ENCODE assay signal across 7 mouse cellular contexts in genomic region chr6:50261922-50262261, GRCm38 (mm10). TPM values are rescaled to one million over a fixed set of nuclear protein-coding genes. Genes with fewer than 3 reads are reported as not detected.
DNase-seq lines count a peak whose midpoint lies in the region; ATAC-seq and TF ChIP-seq lines count a peak whose summit lies in the region.

No protein-coding gene starts in this region.

- no peak for DNase-seq in lung, postnatal 0 days (ENCODE audit: low spot score)
- DNase-seq in lung, postnatal 10 days, result no peak
- DNase-seq in forebrain, embryonic 14.5 days (ENCODE audit: low spot score), result no peak
- no peak for DNase-seq in limb, embryonic 14.5 days (ENCODE audit: low spot score)
- DNase-seq in frontal cortex, postnatal 25 days (ENCODE audit: low spot score in 2 of 2), result no peak
- DNase-seq in layer of hippocampus, adult 8-10 months (ENCODE audit: low spot score in 2 of 2), result no peak

- H3K9ac ChIP-seq in lung, postnatal 0 days (replicated peaks; ENCODE audit: low read depth), result no peak overlapping the region
- H3K9ac ChIP-seq in forebrain, embryonic 14.5 days (ENCODE audit: low read length), result peak overlapping the region; percentile 76
- peak overlapping the region; percentile 72 for H3K9ac ChIP-seq in limb, embryonic 14.5 days (ENCODE audit: low read depth, low read length, severe bottlenecking)

- H3K36me3 ChIP-seq in lung, postnatal 0 days (ENCODE audit: insufficient read depth, low read length), result no peaks in the 10 kb centered on the region
- H3K36me3 ChIP-seq in forebrain, embryonic 14.5 days (ENCODE audit: control insufficient read depth, insufficient read depth, low read length), result no peaks in the 10 kb centered on the region
- no peaks in the 10 kb centered on the region for H3K36me3 ChIP-seq in limb, embryonic 14.5 days (ENCODE audit: control insufficient read depth, insufficient read depth, low read length)
- no peaks in the 10 kb centered on the region for H3K36me3 ChIP-seq in small intestine, adult 2 months (ENCODE audit: control insufficient read depth, insufficient read depth, low read length)

- H3K4me2 ChIP-seq in lung, postnatal 0 days (replicated peaks; ENCODE audit: low read depth, low read length), result peak overlapping the region; percentile 71
- H3K4me2 ChIP-seq in forebrain, embryonic 14.5 days (ENCODE audit: low read length), result peak overlapping the region; percentile 61
- peak overlapping the region; percentile 80 for H3K4me2 ChIP-seq in limb, embryonic 14.5 days (replicated peaks; ENCODE audit: low read depth, low read length, severe bottlenecking)

- H3K4me1 ChIP-seq in lung, postnatal 0 days (ENCODE audit: insufficient read depth, low read depth, low read length), result no peaks in the 10 kb centered on the region
- peaks cover 5% of the 10 kb centered on the region; the same call in 1 of the 2 replicates for H3K4me1 ChIP-seq in forebrain, embryonic 14.5 days (ENCODE audit: control insufficient read depth, insufficient read depth, low read length)
- peaks cover 6% of the 10 kb centered on the region; the same call in 1 of the 2 replicates for H3K4me1 ChIP-seq in limb, embryonic 14.5 days (ENCODE audit: control insufficient read depth, insufficient read depth, low read length)
- H3K4me1 ChIP-seq in small intestine, adult 2 months (ENCODE audit: control insufficient read depth, insufficient read depth, insufficient read length, low read length), result peaks cover 15% of the 10 kb centered on the region; the same call in 1 of the 2 replicates

- TF ChIP-seq CTCF in lung, postnatal 0 days (IDR thresholded peaks at IDR 0.05), result no peak
- no peak for TF ChIP-seq CTCF in small intestine, adult 2 months (IDR thresholded peaks at IDR 0.05; ENCODE audit: extremely low read depth, insufficient read length, insufficient replicate concordance, low read depth, low read length)

- no peaks in the 10 kb centered on the region for H3K9me3 ChIP-seq in lung, postnatal 0 days (ENCODE audit: low read length)
- no peaks in the 10 kb centered on the region for H3K9me3 ChIP-seq in forebrain, embryonic 14.5 days (replicated peaks; ENCODE audit: control insufficient read depth, low read length)
- no peaks in the 10 kb centered on the region for H3K9me3 ChIP-seq in limb, embryonic 14.5 days (ENCODE audit: control insufficient read depth, low read length)

- no peak for TF ChIP-seq POLR2A in limb, embryonic 14.5 days (IDR thresholded peaks at IDR 0.05; ENCODE audit: borderline replicate concordance, extremely low read depth, insufficient read depth, insufficient read length)
- TF ChIP-seq POLR2A in small intestine, adult 2 months (IDR thresholded peaks at IDR 0.05; ENCODE audit: low read depth, low read length), result peak; percentile 23; the same call in 1 of the 2 replicates

- peak overlapping the region; percentile 37 for H3K4me3 ChIP-seq in lung, postnatal 0 days (ENCODE audit: low read depth, low read length)
- H3K4me3 ChIP-seq in forebrain, embryonic 14.5 days (ENCODE audit: low read depth, low read length), result peak overlapping the region; percentile 47
- peak overlapping the region; percentile 53 for H3K4me3 ChIP-seq in limb, embryonic 14.5 days (replicated peaks; ENCODE audit: low read length)
- H3K4me3 ChIP-seq in small intestine, adult 2 months (ENCODE audit: low read depth, low read length), result peak overlapping the region; percentile 64

- H3K27me3 ChIP-seq in lung, postnatal 0 days (replicated peaks; ENCODE audit: insufficient read depth, low read length), result no peaks in the 10 kb centered on the region
- no peaks in the 10 kb centered on the region for H3K27me3 ChIP-seq in forebrain, embryonic 14.5 days (replicated peaks; ENCODE audit: control insufficient read depth, insufficient read depth, low read length)
- no peaks in the 10 kb centered on the region for H3K27me3 ChIP-seq in limb, embryonic 14.5 days (ENCODE audit: control insufficient read depth, insufficient read depth, low read length)
- no peaks in the 10 kb centered on the region for H3K27me3 ChIP-seq in small intestine, adult 2 months (ENCODE audit: control insufficient read depth, insufficient read depth, low read length)

- H3K27ac ChIP-seq in lung, postnatal 0 days (ENCODE audit: low read length), result no peak overlapping the region
- peak overlapping the region; percentile 49 for H3K27ac ChIP-seq in forebrain, embryonic 14.5 days (ENCODE audit: low read depth, low read length)
- H3K27ac ChIP-seq in limb, embryonic 14.5 days (replicated peaks; ENCODE audit: low read depth, low read length), result 0 out of 2 replicates have a peak overlapping the region, but pooled peaks have one; percentile 38
- peak overlapping the region; percentile 83 for H3K27ac ChIP-seq in small intestine, adult 2 months (ENCODE audit: insufficient read depth, low read depth, low read length)

- ATAC-seq in lung, postnatal 0 days, result peak; percentile 10; the same call in 1 of the 2 replicates
- no peak for ATAC-seq in forebrain, embryonic 14.5 days
- ATAC-seq in limb, embryonic 14.5 days (ENCODE audit: low FRiP score, low read depth), result peak; percentile 42; the same call in 1 of the 2 replicates

- WGBS in lung, postnatal 0 days, result 4% methylated on average over 5 of the region's 6 CpGs
- WGBS in forebrain, embryonic 14.5 days, result 0% methylated on average over 6 of the region's 6 CpGs
- 2% methylated on average over 6 of the region's 6 CpGs for WGBS in limb, embryonic 14.5 days
- 2% methylated on average over 6 of the region's 6 CpGs for WGBS in small intestine, adult 2 months

- no peak for TF ChIP-seq EP300 in lung, postnatal 0 days (IDR thresholded peaks at IDR 0.05)

RNA-seq across cellular contexts. Expression of gene Gsdme, which starts 1.8 kb away (rescaled TPM):
- polyA plus RNA-seq in lung, postnatal 0 days (2015; fragmentation: Nextera tagmentation; extraction: Ambion mirVana), result 13.2 and 14.8 TPM in 2 replicates
- polyA plus RNA-seq in forebrain, embryonic 14.5 days (2014; fragmentation: Nextera tagmentation; extraction: Ambion mirVana), result 58.3 and 74.7 TPM in 2 replicates
- 4.2 and 4.7 TPM in 2 replicates for polyA plus RNA-seq in limb, embryonic 14.5 days (2012; rRNA removed)
- polyA plus RNA-seq in limb, embryonic 14.5 days (2014; fragmentation: Nextera tagmentation; extraction: Ambion mirVana), result 34.3 and 37.0 TPM in 2 replicates
- 1.1 and 27.8 TPM in 2 replicates for polyA plus RNA-seq in small intestine, adult 2 months (2012; rRNA removed)
- total RNA-seq in layer of hippocampus, adult 8-10 months (2022), result 10 to 100 TPM; 10.1 to 13.6 (median 10.9) TPM
